Mouse (Mus musculus): ENCODE measurements around the gene Hoxb7. TPM values are rescaled to one million over a fixed set of nuclear protein-coding genes. Genes with fewer than 3 reads are reported as not detected.

The Hoxb7 gene
- polyA plus RNA-seq, 1 experiment, result not detected

DNA sequence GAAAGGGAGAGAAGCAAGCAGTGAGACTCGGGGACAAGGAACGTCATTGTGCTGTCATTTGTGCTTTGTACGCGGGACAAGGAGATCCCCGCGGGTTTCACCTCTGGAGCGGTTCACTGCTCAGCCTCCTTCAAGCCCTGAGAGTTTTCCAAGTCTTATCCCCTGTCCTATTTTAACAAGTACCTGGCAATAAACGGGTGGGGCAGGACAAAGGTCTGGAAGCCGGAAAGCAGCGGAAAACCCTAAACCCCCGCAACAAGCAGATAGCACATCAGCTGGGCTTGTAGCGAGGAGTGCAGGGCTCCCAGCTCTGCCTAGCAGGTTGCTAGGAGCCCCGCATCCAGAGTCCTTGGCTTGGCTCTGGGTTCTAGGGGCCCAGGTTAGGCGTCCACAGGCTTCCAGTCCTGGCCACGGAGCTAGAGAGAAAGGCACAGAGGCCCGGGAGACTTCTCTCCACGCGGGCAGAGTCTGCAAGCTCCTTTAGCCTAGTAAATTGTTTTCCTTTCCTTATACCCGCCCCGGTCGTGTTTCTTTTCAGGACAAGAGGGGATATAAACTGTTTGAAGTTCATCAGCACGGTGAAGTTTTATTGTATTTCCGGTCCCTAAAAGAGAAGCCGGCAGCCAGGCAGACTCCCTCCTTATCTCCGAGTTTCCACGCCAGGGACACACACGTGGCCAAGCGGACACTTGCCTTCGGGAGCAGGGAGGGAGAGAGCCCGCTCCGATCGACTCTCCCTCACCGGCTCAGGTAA, 22.6 kb upstream of the Hoxb7 start:
- no peak for TF ChIP-seq GATA1 (IDR thresholded peaks at IDR 0.05; ENCODE audit: low read length)

DNA sequence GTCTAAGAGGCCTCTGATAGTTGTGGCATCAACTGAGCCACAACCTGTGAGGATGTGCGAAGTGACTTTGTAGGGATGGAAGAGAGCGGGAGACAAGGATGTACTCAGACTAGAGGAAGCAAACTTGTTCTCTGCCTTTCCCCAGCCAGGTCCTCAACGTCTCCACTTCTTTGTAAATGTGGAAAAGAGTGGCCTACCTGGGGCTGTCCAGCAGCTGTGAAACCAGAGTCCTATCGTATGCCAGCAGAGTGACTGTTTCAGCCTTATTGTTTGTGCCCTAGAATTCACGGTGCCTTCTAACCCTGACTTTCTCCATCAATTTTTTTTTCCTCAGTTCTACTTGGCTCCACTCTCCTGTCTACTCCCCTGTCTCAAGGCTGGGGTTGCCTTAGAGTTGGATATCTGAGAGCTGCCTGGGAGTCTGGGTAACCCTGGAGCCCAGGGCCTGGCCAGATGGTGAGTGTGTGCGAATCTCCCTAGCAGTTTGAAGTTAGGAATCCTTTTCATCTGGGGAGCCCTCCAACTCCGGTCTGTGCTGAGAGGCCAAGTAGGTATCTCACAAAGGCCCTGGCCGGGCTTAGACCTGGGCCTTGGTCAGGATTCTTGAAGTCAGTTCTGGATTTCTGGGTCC, 21.9 kb upstream of the Hoxb7 start:
- TF ChIP-seq GATA1 (IDR thresholded peaks at IDR 0.05; ENCODE audit: low read length), result no peak

DNA sequence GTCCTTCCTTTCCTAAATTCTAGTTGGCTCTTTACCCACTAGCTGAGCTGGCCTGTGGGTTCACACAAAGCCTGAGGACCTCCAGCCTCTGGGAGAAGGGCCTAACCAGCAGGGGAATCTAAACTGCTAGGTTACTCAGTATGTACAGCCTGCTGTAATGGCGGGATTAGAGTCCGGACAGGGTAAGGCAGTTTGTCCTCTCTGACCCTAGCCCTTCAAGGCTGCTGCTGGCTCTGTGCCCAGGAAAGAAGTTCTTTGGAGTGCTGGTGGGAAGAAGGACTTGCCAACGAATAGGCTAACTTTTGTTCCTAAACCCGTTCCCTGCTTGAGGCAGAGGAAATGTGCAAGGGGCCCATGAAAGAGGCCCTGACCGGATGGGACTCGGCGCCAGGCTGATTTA, 20.5 kb upstream of the Hoxb7 start:
- no peak for TF ChIP-seq GATA1 (IDR thresholded peaks at IDR 0.05; ENCODE audit: low read length)

DNA sequence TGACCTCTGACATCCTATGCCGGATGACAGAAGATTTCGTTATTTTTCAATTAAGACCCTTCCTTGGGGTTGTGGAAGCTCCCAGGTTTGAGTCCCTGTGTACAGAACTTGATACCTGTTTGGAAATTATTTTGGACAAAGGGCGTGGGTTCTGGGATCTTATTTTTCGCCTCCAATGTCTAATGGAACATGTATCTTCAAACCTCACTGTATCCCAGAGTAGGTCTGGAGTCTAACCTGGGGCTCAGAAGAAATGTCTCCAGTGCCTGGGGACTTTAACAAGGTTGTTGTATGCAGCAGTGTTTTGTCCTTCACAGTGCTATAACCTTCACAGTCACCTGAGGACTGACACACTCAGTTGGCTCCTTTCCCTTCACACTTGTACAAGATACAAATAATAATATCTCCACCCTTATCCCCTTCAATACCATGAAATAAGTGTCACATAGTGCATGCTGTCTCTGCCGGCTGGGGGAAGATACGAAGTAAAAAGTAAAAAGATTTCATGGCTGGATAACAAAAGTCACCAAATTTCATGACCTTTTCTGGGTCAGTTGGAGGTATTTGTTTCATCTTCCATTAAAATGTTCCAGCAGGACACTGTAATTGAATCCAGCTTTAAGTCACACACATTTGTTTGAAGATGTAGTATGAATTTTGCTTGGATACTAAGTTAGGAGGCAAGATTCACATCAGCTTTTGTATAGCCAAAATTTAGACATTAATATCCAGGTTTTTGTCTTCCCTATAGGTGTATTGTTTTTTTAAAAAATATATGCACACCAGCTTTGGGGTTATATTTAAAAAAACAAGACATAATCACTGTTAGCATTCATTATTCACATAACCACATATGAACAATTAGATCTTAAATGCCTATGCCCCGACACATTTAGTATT, 19.2 kb upstream of the Hoxb7 start:
- TF ChIP-seq GATA1 (IDR thresholded peaks at IDR 0.05; ENCODE audit: low read length), result no peak

DNA sequence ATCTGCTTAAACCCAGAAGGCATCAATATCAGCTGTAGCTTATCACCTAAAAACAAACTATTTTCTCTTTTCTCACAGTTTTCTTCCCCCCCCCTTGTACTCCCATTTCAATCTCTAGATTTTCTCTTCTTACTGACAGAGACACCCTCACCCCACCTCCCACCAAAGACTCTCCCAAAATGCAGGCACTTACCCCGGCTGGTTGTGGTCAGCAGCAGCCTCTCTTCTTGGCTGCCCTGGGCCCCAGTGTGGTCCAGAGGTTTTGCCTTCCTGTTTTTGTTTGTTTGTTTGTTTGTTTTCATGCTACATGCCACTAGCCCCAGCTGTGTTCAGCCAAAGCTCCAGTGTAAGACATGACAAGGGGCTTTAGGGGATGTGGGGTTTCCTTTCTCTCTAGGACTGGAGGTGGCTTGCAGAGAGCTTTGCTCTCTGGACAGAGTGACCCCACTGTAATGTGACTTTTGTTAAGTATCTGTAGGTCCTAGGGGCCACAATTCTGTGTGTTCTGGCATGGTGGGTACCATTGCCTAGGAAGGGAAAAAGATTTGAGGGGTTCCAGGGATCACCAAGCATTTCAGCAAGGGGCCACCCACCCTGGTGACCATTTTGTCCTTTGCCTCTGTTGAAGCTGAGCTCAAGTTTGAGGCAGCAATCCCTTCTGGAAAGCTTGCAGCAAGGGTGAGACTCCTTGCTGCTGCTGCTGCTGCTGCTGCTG, 18.2 kb upstream of the Hoxb7 start:
- no peak for TF ChIP-seq GATA1 (IDR thresholded peaks at IDR 0.05; ENCODE audit: low read length)

DNA sequence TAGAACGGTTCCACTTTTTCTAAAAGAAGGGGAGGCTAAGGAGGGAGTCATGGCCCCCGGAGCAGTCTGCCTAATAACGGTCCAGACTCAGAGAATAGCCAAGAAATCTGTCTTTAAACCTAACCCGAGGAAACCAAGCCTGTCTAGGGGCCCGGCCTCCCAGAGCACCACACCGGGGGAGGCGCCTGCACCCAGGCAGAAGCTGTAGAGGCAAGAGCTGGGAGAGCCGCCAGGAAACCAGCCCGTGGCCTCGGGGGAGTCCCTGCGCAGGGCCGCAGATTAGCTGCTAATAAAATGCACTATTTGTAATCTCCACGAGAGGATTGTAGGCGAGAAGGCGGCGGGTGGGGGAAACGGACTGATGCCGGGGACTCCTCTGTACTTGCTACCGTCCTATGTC, 16.6 kb upstream of the Hoxb7 start:
- TF ChIP-seq GATA1 (IDR thresholded peaks at IDR 0.05; ENCODE audit: low read length), result no peak

DNA sequence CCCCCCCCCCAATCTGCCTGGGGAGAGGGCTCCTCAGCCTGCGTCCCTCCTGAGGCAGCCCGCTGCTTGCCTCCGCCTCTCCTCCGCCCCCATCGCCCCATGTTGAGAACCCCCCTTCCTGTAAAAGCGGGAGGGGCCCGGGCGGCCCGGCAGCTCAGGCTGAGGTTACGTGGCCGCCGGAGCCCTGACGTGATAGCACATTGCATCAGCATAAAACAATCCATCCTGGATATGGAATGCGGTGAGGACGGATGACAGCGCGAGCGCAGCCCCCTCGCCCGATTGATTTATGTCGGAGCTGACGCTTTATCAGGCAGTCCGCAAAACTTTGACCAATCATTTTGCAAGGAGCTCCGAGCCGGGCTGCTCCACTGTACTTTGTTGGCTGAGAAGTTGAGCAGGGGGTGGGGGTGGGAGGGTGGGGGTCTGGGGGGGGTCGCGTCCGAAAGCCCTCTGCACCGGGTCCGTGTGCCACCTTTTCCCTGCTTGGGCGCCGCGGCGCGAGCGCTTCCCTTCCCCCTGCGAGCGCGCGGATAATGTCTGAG, 15.4 kb upstream of the Hoxb7 start, which contains the start of gene Hoxb9:
TSS of gene Hoxb9 (plus strand) at position 462 of the 545 bp plus-strand sequence.
- TF ChIP-seq GATA1 (IDR thresholded peaks at IDR 0.05; ENCODE audit: low read length), result no peak

DNA sequence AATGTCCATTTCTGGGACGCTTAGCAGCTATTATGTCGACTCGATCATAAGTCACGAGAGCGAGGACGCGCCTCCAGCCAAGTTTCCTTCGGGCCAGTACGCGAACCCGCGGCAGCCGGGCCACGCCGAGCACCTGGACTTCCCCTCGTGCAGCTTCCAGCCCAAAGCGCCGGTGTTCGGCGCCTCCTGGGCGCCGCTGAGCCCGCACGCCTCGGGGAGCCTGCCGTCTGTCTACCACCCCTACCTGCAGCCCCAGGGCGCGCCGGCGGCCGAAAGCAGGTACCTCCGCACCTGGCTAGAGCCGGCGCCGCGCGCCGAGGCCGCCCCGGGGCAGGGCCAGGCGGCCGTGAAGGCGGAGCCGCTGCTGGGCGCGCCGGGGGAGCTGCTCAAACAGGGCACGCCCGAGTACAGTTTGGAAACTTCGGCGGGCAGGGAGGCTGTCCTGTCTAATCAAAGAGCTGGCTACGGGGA, 14.8 kb upstream of the Hoxb7 start:
- no peak for TF ChIP-seq GATA1 (IDR thresholded peaks at IDR 0.05; ENCODE audit: low read length)

DNA sequence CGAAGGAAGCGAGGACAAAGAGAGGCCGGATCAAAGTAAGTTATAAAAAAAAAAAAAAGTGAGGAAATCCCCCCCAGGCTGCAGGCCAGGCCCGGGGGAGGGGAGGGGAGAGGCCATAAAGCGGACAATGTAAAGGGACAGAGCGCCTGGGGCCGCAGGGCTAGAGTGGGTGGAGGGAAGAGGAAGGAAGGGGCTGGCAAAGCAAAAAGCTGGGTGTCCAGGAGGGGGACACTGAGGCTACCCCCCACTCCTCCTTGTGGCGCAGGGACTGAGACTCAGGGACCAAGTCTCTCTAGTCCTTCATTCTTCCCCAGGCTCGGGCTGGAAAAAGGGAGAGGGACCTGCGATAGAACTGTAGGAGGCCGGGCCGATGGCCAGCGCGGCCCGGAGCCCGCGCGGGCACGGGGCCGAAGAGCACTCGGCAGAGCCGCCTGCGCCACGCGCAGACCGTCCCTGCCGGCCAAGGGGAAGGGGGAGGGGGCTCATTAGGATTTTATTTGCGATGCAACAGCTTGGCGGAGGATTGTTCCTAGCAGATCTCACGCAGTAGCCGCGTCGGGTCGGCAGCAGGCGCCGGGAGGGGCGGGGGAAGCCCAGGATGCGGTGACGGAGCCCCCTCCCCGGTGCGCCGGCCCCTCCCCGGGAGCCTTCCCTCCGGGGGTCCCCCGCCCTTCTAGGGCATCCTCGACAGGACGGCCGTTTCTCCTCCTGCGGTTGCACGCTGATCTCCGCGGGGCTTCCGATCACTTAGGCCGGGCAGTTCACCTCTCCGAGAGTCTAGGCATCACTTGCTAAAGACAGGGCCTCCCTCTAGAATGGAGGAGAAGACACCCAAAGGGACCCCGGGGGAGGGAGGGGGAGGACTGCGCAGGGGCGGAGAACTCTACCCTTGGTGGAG, 14.2 kb upstream of the Hoxb7 start:
- no peak for TF ChIP-seq GATA1 (IDR thresholded peaks at IDR 0.05; ENCODE audit: low read length)

DNA sequence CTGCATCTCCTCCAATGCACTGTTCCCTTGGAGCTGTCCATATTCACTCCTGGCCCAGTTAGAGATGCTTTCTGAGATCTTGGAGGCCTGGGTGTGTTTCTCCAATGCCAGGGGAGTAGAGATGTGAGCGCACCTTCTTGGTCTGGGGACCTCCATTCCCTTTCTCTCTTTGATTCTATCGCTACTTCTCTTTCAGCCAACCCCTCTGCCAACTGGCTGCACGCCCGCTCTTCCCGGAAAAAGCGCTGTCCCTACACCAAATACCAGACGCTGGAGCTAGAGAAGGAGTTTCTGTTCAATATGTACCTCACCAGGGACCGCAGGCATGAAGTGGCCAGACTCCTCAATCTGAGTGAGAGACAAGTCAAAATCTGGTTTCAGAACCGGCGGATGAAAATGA, 12.0 kb upstream of the Hoxb7 start:
- no peak for TF ChIP-seq GATA1 (IDR thresholded peaks at IDR 0.05; ENCODE audit: low read length)

DNA sequence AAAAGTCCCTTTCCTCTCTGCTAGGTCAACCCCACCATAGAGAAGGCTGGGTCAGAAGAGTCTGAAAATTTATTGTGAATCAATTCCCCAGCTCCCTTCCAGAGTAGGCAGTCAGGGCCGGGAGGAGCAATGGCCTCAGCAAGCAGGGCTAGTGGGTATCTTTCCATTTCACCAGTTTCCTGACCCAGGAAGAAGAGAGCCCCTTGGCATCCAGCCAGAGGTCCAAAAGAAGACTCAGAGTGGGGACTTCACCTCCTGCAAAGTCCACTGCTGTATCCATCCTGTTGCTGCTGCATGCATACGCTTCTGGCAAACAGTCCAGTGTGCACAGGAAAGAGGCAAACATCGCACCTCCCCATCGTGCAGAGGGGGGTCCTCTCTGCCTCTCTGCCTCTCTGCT, 10.5 kb upstream of the Hoxb7 start:
- TF ChIP-seq GATA1 (IDR thresholded peaks at IDR 0.05; ENCODE audit: low read length), result no peak

DNA sequence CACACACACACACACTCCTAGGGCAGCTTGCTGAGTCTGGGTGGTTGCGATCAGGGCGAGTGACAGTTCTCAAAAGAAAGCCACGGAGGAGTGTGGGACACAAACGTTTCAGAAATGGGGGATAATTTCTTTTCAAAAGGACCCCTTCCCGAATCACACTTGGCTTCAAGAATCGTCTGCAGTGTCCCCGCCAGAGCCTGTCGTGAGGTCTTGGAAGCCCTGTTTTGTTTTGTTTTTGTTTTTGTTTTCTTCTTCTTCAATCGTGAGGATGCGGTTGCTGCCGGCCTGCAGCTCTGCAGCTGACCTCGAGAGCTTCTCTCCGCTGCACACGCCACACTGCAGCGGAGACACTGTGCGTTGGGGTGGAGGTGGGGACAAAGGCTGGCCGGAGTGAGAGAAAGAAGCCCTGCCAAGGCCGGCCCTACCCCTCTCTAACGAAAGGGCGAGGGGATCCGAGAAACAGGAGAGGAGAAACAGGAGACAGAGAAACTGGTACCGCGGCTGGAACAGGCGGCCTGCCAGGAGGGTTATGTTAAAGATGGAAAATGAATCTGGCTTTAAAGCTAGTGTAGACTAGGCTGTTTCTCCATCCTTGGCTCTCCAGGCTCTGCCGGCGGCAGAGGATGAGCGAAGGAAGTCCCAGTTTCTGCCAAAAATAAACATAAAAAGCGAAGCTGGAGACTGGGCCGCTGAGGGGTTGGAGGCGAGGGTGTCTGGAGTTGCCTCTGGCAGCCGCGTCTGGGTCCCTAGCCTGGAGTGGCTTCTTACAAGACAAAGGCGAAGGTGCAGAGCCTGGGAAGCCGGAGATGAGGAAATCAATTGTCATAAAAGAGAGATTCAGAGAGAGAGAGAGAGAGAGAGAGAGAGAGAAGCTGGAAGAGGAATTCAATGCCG, 9.0 kb upstream of the Hoxb7 start:
- no peak for TF ChIP-seq GATA1 (IDR thresholded peaks at IDR 0.05; ENCODE audit: low read length)

DNA sequence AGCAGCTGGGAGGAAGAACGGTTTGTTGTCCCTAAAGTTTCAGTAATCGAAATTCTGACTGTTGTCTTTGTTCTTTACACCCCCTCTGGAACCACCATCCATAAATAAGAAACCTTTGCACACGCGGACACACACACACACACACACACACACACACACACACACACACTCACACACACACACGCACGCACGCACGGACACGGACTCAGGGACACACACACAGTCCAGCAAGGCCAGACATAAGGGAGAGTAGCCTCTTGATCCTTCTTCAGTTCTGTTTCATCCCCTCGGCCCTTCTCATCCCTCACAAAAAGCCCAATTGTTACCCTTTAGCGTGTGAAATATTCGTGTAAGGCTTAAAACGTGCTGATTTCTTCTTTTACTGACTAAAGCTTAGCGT, 8.1 kb upstream of the Hoxb7 start:
- TF ChIP-seq GATA1 (IDR thresholded peaks at IDR 0.05; ENCODE audit: low read length), result no peak
